Mouse (Mus musculus) gastrocnemius, postnatal 10 days (tissue): ENCODE data around the gene Med12l. TPM values are rescaled to one million over a fixed set of nuclear protein-coding genes. Genes with fewer than 3 reads are reported as not detected.

Source experiments
- DNase-seq: peaks from one replicate; pipeline ENCODE4 v3.0.0; 2021; ENCODE audit warnings: mixed read lengths
- total RNA-seq, 2 experiments: library from RNA; stranded (reverse); gene quantifications; 2 replicates each; pipeline ENCODE4 v1.2.3; 2021

Gene Med12l
- total RNA-seq, 2 experiments from 2014 or later = 2.7 to 3.0 TPM

GRCm38 (mm10) chr3:59194099-59194498 lies 188.5 kb downstream of the Med12l start:
- no peak for DNase-seq

- DNase-seq = no peak
Observed at GRCm38 (mm10) chr3:59194938-59195337, 189.3 kb downstream of the Med12l start, which contains the start of gene Gpr87. TSS of gene Gpr87 (minus strand) at chr3:59195104.

DNA sequence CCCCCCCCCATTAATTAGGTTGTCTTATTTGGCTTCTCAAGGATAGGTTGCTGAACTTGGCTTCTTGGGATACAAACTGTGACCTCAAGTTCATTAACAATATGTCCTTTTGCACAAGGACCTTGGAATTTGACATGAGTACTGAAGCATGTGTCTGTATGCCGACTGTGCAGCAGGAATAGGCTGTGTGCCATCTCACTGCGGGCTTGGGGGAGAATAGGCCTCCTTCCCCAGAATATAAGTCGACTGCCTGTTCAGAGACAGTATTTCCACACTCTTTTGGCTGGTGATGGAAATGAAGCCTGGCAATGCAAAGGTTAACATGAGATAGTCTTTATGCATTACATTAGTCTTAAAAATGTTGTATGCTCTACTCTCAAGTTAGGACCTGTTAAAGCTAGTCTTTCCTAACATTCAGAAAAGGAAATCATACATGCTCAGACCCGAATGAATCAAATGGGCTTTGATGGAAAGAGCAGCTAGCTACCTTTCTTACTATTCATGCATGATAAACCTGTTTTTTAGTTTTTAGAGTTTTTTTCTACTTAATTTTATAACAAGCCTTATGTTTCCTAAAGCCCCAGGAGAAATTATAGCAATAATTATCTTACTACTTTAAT lies 191.8 kb downstream of the Med12l start:
- no peak for DNase-seq

GRCm38 (mm10) chr3:59203802-59204520 lies 198.3 kb downstream of the Med12l start:
- DNase-seq = no peak

DNA sequence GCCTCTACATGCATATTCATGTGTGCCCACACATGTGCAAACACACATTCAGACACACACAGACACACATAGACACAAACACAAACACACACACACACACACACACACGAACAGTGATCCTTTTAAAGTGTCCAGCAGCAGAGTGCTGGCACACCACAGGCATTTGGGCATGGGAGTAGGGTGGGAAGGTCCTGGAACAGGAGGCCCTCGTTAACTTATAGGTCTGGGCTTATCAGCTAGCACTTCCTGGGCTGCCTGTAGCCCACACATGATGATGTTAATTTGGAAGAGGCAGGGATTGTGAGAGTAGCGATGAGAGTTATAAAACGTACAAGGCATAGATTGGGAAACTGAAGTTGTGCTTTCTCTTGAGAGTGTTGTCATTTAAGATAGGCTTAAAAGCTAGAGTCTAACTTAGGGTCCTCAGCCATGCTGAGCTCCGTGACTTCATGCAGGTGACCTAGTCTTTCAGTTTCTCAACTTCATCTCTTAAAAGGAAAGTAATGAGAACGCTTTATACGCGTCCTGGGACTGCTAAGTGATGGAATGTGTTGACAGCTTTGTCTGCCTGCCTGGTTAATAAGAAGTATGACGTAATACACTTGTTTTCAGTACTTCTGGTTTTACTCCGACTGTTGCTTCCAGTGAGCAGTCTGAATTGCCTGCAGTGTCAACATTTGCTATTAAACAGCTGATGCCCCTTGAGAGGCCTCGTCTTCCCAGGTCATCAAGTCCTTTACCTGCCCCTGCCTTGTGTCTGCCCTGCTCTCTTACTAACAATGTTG lies 199.3 kb downstream of the Med12l start:
- DNase-seq = no peak

GRCm38 (mm10) chr3:59205941-59206340 lies 200.3 kb downstream of the Med12l start:
- no peak for DNase-seq

- DNase-seq = no peak
Observed at GRCm38 (mm10) chr3:59208650-59209548, 203.3 kb downstream of the Med12l start.

GRCm38 (mm10) chr3:59210089-59210488 lies 204.5 kb downstream of the Med12l start:
- no peak for DNase-seq

DNA sequence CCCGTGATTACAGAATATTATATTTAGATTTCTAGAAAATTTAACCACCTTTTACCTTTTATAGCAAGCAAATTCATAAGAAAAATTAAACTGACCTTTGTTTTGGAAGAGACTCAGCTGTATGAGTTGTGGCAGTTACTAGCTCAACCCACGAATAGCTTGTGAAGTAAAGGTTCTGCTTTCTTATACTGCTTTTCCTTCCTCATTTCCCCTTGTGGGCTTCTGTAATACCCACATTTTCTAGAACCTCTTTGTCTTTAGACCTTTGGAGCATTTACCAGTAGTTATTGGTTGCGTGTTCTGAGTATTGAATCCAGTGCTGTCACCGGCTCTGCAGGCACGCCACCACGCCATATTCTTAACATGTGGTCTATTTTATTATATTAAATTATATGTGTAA lies 205.1 kb downstream of the Med12l start, which contains the start of gene P2ry13:
Gene P2ry13, minus strand, starts transcription at position 156 of the 400 bp plus-strand sequence.
- DNase-seq = no peak

DNA sequence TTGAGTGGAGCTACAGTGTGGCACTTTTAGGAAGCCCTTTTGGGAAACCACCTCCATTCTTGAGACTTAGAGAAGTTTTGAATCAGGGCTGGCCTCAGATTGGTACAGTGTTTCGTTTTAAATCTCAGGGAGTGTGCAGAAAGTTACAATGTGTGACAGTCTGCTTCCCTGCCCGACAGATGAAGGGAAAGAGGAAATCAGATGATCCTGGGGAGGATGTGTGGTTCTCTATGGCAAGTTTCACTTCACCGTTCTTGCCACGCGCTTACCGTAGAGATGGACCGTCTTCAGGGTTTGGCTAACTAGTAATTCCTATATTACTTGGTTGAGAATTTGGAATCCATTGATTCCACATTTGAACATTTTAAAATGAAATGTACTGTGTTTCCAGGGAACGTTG lies 206.2 kb downstream of the Med12l start:
- no peak for DNase-seq

- no peak for DNase-seq
Observed at GRCm38 (mm10) chr3:59212404-59212803, 206.8 kb downstream of the Med12l start.

- DNase-seq = no peak
Observed at GRCm38 (mm10) chr3:59217211-59217610, 211.6 kb downstream of the Med12l start.

- DNase-seq = no peak
Observed at GRCm38 (mm10) chr3:59219326-59219725, 213.7 kb downstream of the Med12l start.

DNA sequence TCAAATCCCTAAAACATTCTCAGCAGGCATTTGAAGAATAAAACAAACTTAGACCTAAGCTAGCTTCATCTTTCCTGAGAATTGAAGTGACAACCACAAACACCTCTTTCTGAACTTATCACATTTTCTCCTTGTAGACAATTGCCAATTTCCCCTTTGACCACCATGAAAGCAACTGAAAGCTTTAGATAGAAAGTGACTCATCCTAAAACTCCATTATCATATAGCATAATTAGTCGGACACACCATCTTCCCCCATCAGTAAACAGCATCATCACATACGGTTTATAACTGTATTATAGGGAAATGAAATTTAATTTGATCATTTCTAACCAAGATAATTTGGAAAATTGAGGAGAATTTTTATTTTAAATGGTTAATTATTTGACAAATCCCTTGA lies 216.7 kb downstream of the Med12l start:
- DNase-seq = no peak

GRCm38 (mm10) chr3:59225411-59225810 lies 219.8 kb downstream of the Med12l start:
- DNase-seq = no peak

DNA sequence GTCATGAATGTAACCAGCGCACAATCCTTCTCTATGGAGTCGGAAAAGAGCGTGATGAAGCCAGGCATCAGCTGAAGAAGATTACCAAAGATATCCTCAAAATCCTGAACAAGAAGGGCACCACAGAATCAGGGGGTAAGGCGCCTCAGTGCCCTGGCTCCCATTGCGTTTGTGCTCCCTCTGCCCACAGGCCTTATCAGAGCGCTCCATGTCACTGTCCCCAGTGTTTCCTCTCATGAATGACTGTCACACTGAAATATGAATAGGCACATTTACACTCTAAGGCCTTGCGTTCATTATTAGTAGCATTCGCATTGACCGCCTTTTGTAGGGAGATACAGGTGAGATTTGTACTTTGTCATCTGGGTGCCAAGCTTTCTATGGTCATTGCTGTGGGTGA lies 222.1 kb downstream of the Med12l start:
- no peak for DNase-seq

GRCm38 (mm10) chr3:59228730-59229551 lies 223.3 kb downstream of the Med12l start:
- no peak for DNase-seq

- DNase-seq = no peak
Observed at GRCm38 (mm10) chr3:59230912-59231311, 225.3 kb downstream of the Med12l start.

DNA sequence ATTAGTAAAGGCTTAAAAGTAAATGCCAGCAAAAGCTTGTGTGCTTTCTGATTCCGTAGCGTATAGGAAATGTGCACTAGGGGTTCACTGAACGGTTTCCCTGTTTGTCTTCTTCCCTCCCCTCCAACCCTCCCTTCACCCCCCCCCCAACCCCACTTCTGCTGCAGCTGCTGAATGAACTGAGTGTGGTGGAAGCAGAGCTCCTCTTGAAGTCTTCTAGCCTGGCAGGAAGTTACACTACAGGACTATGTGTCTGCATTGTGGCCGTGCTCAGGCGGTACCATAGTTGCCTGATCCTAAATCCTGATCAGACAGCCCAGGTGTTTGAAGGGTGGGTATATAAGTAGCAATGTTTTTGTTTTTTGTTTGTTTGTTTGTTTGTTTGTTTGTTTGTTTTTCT lies 229.3 kb downstream of the Med12l start:
- no peak for DNase-seq

GRCm38 (mm10) chr3:59243384-59243783 lies 237.8 kb downstream of the Med12l start:
- no peak for DNase-seq

- no peak for DNase-seq
Observed at GRCm38 (mm10) chr3:59248031-59248430, 242.4 kb downstream of the Med12l start.
